Mouse (Mus musculus): Measurements from ENCODE around the gene AA467197.

- TF ChIP-seq CTCF (IDR thresholded peaks at IDR 0.05) (no peak), EP300 (IDR thresholded peaks at IDR 0.05; ENCODE audit: insufficient read depth, low read depth, low read length) (no peak), POLR2A (IDR thresholded peaks at IDR 0.05; ENCODE audit: insufficient read depth, low read depth, low read length) (no peak)
These were observed 15.3 kb upstream of the AA467197 start for GRCm38 (mm10) chr2:122621337-122622110.
